Mouse (Mus musculus): Measurements from ENCODE around the gene Onecut1.

Gene Onecut1

GRCm38 (mm10) chr9:74861561-74861980, at the start of gene Onecut1:
Gene Onecut1 (plus strand): TSS chr9:74861921.
- DNase-seq: no peak

- DNase-seq: no peak
Measured at GRCm38 (mm10) chr9:74819736-74820511, 41.8 kb upstream of the Onecut1 start.

GRCm38 (mm10) chr9:74825102-74825501, 36.6 kb upstream of the Onecut1 start:
- no peak for DNase-seq

GRCm38 (mm10) chr9:74829206-74829605, 32.5 kb upstream of the Onecut1 start:
- DNase-seq: no peak

GRCm38 (mm10) chr9:74842890-74843289, 18.8 kb upstream of the Onecut1 start:
- no peak for DNase-seq

- DNase-seq: no peak
Measured at GRCm38 (mm10) chr9:74846867-74847830, 14.6 kb upstream of the Onecut1 start.

GRCm38 (mm10) chr9:74848411-74849194, 13.1 kb upstream of the Onecut1 start:
- DNase-seq: peak; percentile 21

- DNase-seq: no peak
Measured at GRCm38 (mm10) chr9:74849195-74849978, 12.3 kb upstream of the Onecut1 start.

GRCm38 (mm10) chr9:74849979-74850780, 11.5 kb upstream of the Onecut1 start:
- DNase-seq: no peak

GRCm38 (mm10) chr9:74850781-74851145, 11.0 kb upstream of the Onecut1 start:
- DNase-seq: no peak

GRCm38 (mm10) chr9:74851601-74852000, 10.1 kb upstream of the Onecut1 start:
- no peak for DNase-seq

GRCm38 (mm10) chr9:74852361-74852760, 9.4 kb upstream of the Onecut1 start:
- no peak for DNase-seq

- DNase-seq: no peak
Measured at GRCm38 (mm10) chr9:74853191-74854072, 8.3 kb upstream of the Onecut1 start.

GRCm38 (mm10) chr9:74854073-74854591, 7.6 kb upstream of the Onecut1 start:
- DNase-seq: no peak

- no peak for DNase-seq
Measured at GRCm38 (mm10) chr9:74855446-74855845, 6.3 kb upstream of the Onecut1 start.

GRCm38 (mm10) chr9:74856578-74857507, 4.9 kb upstream of the Onecut1 start:
- no peak for DNase-seq

- no peak for DNase-seq
Measured at GRCm38 (mm10) chr9:74857508-74857840, 4.2 kb upstream of the Onecut1 start.

- DNase-seq: no peak
Measured at GRCm38 (mm10) chr9:74858111-74858510, 3.6 kb upstream of the Onecut1 start.

GRCm38 (mm10) chr9:74860461-74860860, 1.3 kb upstream of the Onecut1 start:
- DNase-seq: no peak
